Mouse (Mus musculus): ENCODE measurements around the gene Tmem106b. TPM values are rescaled to one million over a fixed set of nuclear protein-coding genes. Genes with fewer than 3 reads are reported as not detected.
A peak's percentile ranks its signal among the peaks of the same experiment; 100 is the strongest.

Tmem106b gene
- 32.1 and 48.0 TPM in 2 replicates for total RNA-seq (2017)

- peak; percentile 97 for ATAC-seq (replicated peaks in 1 of 2; ENCODE audit: insufficient read depth in 1 of 2, low FRiP score in 2 of 2, low TSS enrichment in 1 of 2, low read depth in 1 of 2, poor library complexity in 2 of 2, severe bottlenecking in 2 of 2)
These were observed at the start of gene Tmem106b for GRCm38 (mm10) chr6:13069302-13070146. Gene Tmem106b, plus strand, starts transcription at chr6:13069759.

- no peak for ATAC-seq (replicated peaks in 1 of 2; ENCODE audit: insufficient read depth in 1 of 2, low FRiP score in 2 of 2, low TSS enrichment in 1 of 2, low read depth in 1 of 2, poor library complexity in 2 of 2, severe bottlenecking in 2 of 2)
These were observed 48.1 kb upstream of the Tmem106b start for GRCm38 (mm10) chr6:13021245-13022100.

GRCm38 (mm10) chr6:13030558-13030957 lies 39.0 kb upstream of the Tmem106b start:
- ATAC-seq (replicated peaks in 1 of 2; ENCODE audit: insufficient read depth in 1 of 2, low FRiP score in 2 of 2, low TSS enrichment in 1 of 2, low read depth in 1 of 2, poor library complexity in 2 of 2, severe bottlenecking in 2 of 2): no peak

DNA sequence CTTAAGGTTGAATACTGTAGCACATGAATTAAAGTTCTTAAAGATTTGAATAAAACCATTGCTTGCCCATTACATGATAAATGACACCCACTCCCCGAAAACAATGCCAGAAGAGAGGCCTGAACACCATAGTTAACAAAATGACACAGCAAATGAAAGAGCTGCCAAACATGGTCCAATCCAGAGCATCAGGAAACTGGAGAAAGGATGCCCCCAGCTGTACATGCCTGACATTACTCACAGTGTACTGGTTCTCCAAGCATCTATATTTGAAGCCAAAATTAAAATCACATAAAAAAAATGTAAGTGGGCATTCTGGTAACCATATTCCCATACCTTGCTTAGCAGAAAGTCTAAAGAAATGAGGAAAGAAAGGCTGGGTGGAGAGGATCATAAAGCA lies 38.6 kb upstream of the Tmem106b start:
- ATAC-seq (replicated peaks in 1 of 2; ENCODE audit: insufficient read depth in 1 of 2, low FRiP score in 2 of 2, low TSS enrichment in 1 of 2, low read depth in 1 of 2, poor library complexity in 2 of 2, severe bottlenecking in 2 of 2): peak; percentile 65 to 72

DNA sequence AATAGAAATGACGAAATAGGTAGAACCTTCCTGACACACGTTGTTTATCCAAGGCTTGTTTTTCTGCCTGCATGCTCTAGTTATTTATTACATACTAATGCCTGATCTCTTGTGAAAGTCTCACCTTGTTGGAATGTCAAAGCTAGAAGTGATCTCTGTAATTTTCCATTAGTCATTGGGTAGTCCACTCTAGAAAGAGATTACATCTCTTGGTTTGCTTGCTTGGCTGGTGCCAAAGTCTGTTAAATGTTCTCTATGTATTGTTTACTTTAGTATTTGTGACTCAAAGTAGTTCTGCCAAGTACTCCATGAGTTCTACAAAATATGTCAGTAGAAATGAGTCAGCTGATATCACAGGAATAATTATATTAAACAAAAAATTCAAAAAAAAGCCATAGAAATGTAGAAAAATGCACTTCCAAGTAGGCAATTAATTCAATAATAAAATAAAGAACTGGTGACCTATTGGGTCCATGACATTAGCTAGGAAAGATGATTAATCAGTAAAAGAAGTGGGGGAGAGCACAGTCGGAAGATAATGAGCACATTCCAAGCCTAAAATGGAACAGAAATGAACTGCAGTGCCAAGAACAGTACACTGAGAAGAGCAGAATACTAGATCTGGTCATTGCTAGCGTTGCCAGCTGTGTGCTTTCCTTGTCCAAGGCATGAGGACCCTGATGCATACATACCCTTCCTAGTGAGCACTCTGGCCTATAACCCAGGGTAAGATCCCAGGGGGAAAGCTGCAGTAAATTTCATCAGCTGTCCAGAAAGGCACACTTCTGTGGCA lies 17.0 kb upstream of the Tmem106b start:
- ATAC-seq (replicated peaks in 1 of 2; ENCODE audit: insufficient read depth in 1 of 2, low FRiP score in 2 of 2, low TSS enrichment in 1 of 2, low read depth in 1 of 2, poor library complexity in 2 of 2, severe bottlenecking in 2 of 2): no peak

DNA sequence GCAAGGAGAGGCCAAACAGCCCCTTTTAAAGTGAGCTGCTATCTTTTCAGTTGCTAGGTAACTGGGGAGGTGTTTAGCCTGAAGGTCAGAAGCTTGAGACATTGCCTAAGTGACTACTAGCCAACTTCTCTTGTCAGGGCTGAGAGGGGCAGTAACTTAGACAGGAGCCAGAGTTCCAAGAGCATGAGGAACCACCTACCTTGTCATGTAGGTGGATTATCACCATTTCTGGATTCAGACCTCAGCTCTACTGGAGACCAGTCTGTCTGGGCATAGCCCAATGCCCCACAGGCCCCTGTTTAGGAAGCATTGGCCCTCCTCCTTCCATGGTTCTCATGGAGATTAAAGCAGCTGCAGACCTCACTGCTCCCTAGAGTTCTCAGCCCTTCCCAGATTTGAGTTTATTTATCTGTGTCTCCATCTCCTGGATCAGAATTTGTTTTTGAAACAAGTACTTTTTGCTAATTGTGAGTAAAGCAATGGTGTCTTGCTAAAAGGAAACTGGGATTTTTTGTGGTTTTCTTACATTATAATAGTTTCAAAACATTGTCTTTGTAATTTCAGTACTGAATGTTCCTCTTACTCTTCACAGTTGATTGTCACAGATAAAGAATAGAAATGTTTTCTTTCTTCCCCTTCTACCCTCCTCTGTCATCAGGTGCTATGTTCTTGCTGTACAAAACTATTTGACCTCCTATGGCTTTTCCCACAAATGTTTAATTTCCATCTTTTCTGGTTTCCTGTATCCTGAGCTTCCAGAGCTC lies 8.1 kb upstream of the Tmem106b start:
- ATAC-seq (replicated peaks in 1 of 2; ENCODE audit: insufficient read depth in 1 of 2, low FRiP score in 2 of 2, low TSS enrichment in 1 of 2, low read depth in 1 of 2, poor library complexity in 2 of 2, severe bottlenecking in 2 of 2): no peak; a peak in 1 of 4 replicates

DNA sequence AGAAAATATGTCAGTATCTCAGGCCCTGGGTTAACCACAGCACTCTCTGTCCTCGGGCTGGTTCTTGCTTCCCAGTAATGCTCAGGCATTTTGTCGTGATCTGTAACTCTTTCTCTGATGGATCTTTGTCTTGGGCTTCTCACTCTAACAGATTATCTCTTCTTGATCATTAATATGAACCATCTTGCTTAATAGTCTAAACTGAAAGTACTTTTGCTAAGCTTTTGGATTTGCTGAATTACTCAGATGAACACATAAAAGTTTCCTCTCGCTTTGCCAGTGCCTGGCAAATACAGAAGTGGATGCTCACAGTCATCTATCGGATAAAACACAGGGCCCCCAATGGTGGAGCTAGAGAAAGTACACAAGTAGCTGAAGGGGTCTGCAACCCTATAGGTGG lies 7.5 kb upstream of the Tmem106b start:
- no peak for ATAC-seq (replicated peaks in 1 of 2; ENCODE audit: insufficient read depth in 1 of 2, low FRiP score in 2 of 2, low TSS enrichment in 1 of 2, low read depth in 1 of 2, poor library complexity in 2 of 2, severe bottlenecking in 2 of 2)

GRCm38 (mm10) chr6:13062691-13063255 lies 6.8 kb upstream of the Tmem106b start:
- no peak for ATAC-seq (replicated peaks in 1 of 2; ENCODE audit: insufficient read depth in 1 of 2, low FRiP score in 2 of 2, low TSS enrichment in 1 of 2, low read depth in 1 of 2, poor library complexity in 2 of 2, severe bottlenecking in 2 of 2)

DNA sequence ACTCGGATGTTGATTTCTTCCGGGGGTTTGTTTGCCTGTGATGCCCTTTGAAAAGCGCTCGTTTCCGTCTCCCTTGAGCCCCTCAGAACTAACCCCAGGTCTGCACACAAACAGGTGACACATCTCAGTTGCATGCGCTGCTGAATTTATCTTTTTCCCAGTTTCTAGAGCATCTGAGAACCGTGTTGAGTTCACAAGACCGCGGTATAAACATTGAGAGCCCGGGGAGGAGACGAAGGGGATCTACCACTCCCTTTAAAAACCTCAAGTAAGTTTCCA lies 527 bp downstream of the Tmem106b start:
- ATAC-seq (replicated peaks in 1 of 2; ENCODE audit: insufficient read depth in 1 of 2, low FRiP score in 2 of 2, low TSS enrichment in 1 of 2, low read depth in 1 of 2, poor library complexity in 2 of 2, severe bottlenecking in 2 of 2): peak; percentile 1 to 18; a peak in 2 of 4 replicates

DNA sequence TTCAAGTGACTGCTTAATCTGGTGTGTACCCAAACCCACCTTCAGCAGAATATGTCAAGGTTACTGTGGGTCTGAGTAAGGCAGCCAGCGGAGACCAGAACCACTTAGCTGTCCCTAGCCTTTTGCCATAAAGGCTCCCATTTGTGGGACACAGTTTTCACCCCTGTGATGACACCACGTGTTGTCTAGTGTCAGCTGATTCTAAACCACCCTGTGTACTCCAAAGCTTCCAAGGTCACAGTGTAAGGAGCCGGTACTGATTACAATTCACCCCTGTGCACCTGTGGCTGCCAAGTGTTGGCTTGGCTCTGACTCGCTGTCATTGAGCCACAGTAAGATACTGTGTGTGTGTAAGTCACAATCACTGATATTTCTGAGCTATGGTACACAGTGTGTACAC lies 926 bp downstream of the Tmem106b start:
- peak in 1 of 2 experiments; percentile 15; a peak in 2 of 4 replicates for ATAC-seq (replicated peaks in 1 of 2; ENCODE audit: insufficient read depth in 1 of 2, low FRiP score in 2 of 2, low TSS enrichment in 1 of 2, low read depth in 1 of 2, poor library complexity in 2 of 2, severe bottlenecking in 2 of 2)

DNA sequence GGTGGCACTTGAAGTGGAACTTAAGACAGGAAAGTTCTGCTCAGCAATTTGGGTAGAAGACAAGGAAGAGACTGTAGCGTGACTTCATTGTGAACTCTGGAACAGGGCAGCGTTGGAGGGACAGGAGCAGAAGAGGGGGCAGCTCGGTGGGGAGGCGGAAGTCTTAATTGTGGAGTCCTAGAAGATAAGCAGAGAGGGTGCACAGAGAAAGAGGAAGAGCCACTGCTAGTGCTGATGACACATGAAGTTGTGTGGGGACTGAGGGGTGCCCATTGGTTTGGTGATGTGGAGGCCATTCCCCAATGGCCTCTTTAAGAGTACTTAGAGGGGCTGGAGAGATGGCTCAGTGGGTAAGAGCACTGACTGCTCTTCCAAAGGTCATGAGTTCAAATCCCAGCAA lies 3.5 kb downstream of the Tmem106b start:
- ATAC-seq (replicated peaks in 1 of 2; ENCODE audit: insufficient read depth in 1 of 2, low FRiP score in 2 of 2, low TSS enrichment in 1 of 2, low read depth in 1 of 2, poor library complexity in 2 of 2, severe bottlenecking in 2 of 2): no peak

GRCm38 (mm10) chr6:13073876-13074275 lies 4.3 kb downstream of the Tmem106b start:
- ATAC-seq (replicated peaks in 1 of 2; ENCODE audit: insufficient read depth in 1 of 2, low FRiP score in 2 of 2, low TSS enrichment in 1 of 2, low read depth in 1 of 2, poor library complexity in 2 of 2, severe bottlenecking in 2 of 2): no peak

DNA sequence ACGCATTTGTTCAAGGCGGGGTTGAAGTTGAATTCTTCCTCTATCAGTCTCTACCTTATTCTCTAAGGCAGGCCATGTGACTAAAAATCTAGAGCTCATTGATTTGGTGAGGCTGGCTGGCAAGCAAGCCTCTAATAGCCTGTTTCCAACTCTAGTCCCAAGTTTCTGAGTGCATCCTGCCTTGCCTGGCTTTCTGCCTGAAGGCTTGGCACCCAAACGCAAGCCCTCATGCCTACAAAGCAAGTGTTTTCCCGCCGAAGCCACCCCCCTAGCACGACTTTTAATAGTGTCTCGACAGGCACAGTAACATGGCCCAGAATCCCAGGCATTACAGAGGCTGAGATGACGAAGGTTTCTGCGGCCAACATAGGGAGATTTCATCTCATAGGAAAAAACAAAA lies 13.3 kb downstream of the Tmem106b start:
- no peak for ATAC-seq (replicated peaks in 1 of 2; ENCODE audit: insufficient read depth in 1 of 2, low FRiP score in 2 of 2, low TSS enrichment in 1 of 2, low read depth in 1 of 2, poor library complexity in 2 of 2, severe bottlenecking in 2 of 2)

- ATAC-seq (replicated peaks in 1 of 2; ENCODE audit: insufficient read depth in 1 of 2, low FRiP score in 2 of 2, low TSS enrichment in 1 of 2, low read depth in 1 of 2, poor library complexity in 2 of 2, severe bottlenecking in 2 of 2): no peak
These were observed 27.3 kb downstream of the Tmem106b start for GRCm38 (mm10) chr6:13096656-13097435.

- ATAC-seq (replicated peaks in 1 of 2; ENCODE audit: insufficient read depth in 1 of 2, low FRiP score in 2 of 2, low TSS enrichment in 1 of 2, low read depth in 1 of 2, poor library complexity in 2 of 2, severe bottlenecking in 2 of 2): no peak
These were observed 30.6 kb downstream of the Tmem106b start for GRCm38 (mm10) chr6:13100137-13100536.

DNA sequence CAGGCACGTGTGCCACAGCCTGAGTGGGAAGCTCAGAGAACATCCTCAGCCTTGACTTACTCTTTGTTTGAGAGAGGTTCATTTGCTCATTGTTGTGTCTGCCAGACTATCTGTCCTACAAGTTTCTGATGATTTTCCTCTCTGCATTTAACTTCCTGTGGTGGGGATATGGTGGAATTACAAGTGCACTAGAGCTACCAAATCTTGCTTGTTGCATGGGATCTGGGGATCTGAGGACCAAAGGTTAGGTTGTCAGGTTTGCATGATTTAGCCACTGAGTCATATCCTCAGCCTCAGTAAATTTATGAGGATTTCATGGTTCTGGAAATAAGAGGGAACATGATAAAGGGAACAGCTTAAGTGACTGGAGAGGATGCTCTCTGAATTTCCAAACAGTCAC lies 39.1 kb downstream of the Tmem106b start:
- ATAC-seq (replicated peaks in 1 of 2; ENCODE audit: insufficient read depth in 1 of 2, low FRiP score in 2 of 2, low TSS enrichment in 1 of 2, low read depth in 1 of 2, poor library complexity in 2 of 2, severe bottlenecking in 2 of 2): no peak

Data from hematopoietic stem cell, adult 5-6 weeks (primary cell).